Mouse (Mus musculus) intestine, embryonic 15.5 days (tissue): ENCODE measurements at regions not wholly inside any gene's neighbourhood (a gene's known extent, or its start where the extent isn't known, plus 50 kb on each side); places are given as distances from the start of the nearest gene placed in this dataset.

Experiments used
- ATAC-seq: fragments of 200-750 bp; cut with Nextera tagmentation; 2 replicates; pipeline ENCODE4 v1.8.0; 2017; ENCODE audit warnings: moderate TSS enrichment, moderate library complexity
- H3K27ac ChIP-seq: fragments of 300-500 bp; sonication (generic); 2 replicates; pipeline ENCODE4 v1.5.1; 2015; ENCODE audit warnings: mild to moderate bottlenecking, inconsistent platforms
- H3K27me3 ChIP-seq: fragments of 300-500 bp; sonication (generic); replicated peaks from 2 replicates; pipeline ENCODE4 v1.6.1; 2015; ENCODE audit warnings: inconsistent platforms
- H3K36me3 ChIP-seq: fragments of 300-500 bp; sonication (generic); 2 replicates; pipeline ENCODE4 v1.6.1; 2015; ENCODE audit warnings: inconsistent platforms
- H3K4me1 ChIP-seq: fragments of 300-500 bp; sonication (generic); replicated peaks from 2 replicates; pipeline ENCODE4 v1.6.1; 2015; ENCODE audit warnings: inconsistent platforms
- H3K4me2 ChIP-seq: fragments of 300-500 bp; sonication (generic); replicated peaks from 2 replicates; pipeline ENCODE4 v1.6.1; 2015; ENCODE audit warnings: mild to moderate bottlenecking, inconsistent platforms
- H3K4me3 ChIP-seq: fragments of 300-500 bp; sonication (generic); replicated peaks from 2 replicates; pipeline ENCODE4 v1.5.1; 2015; ENCODE audit warnings: inconsistent platforms
- H3K9ac ChIP-seq: fragments of 300-500 bp; sonication (generic); 2 replicates; pipeline ENCODE4 v1.6.1; 2015; ENCODE audit warnings: inconsistent platforms
- H3K9me3 ChIP-seq: fragments of 300-500 bp; sonication (generic); 2 replicates; pipeline ENCODE4 v1.6.1; 2016; ENCODE audit warnings: inconsistent platforms
- WGBS: fragments of 180-500 bp; shearing (Covaris S2); methylation state at CpG from one replicate; pipeline ENCODE4 v1.1.7; 2015; 5-methylcytosine and 5-hydroxymethylcytosine counted together

GRCm38 (mm10) chr10:17518423-17519175 is 204.4 kb upstream of the Cited2 start:
- ATAC-seq: no peak

GRCm38 (mm10) chr10:17522026-17522541 is 200.9 kb upstream of the Cited2 start:
- H3K9ac ChIP-seq: no peak overlapping the region
- no peak overlapping the region for H3K27ac ChIP-seq
- no peaks in the 10 kb centered on the region; the same call in 1 of the 2 replicates for H3K4me1 ChIP-seq
- no peaks in the 10 kb centered on the region for H3K36me3 ChIP-seq
- no peak overlapping the region for H3K4me2 ChIP-seq
- H3K9me3 ChIP-seq: no peaks in the 10 kb centered on the region
- 41% methylated on average over 5 of the region's 5 CpGs for WGBS
- H3K27me3 ChIP-seq: no peaks in the 10 kb centered on the region
- peak; percentile 92 for ATAC-seq
- H3K4me3 ChIP-seq: no peak overlapping the region

More at GRCm38 (mm10) chr10:17518423-17519175, 204.4 kb upstream of the Cited2 start:
- Histone ChIP-seq H3K4me2 (no peak overlapping the region), H3K4me1 (no peaks in the 10 kb centered on the region; the same call in 1 of the 2 replicates), H3K4me3 (no peak overlapping the region), H3K27me3 (no peaks in the 10 kb centered on the region), H3K9ac (no peak overlapping the region), H3K27ac (no peak overlapping the region), H3K9me3 (no peaks in the 10 kb centered on the region), H3K36me3 (no peaks in the 10 kb centered on the region)
- WGBS: 63% methylated on average over 9 of the region's 9 CpGs

GRCm38 (mm10) chr10:17523558-17524328 is 199.3 kb upstream of the Cited2 start:
- H3K4me2 ChIP-seq: no peak overlapping the region
- H3K9ac ChIP-seq: no peak overlapping the region
- H3K9me3 ChIP-seq: no peaks in the 10 kb centered on the region
- no peak overlapping the region for H3K27ac ChIP-seq
- H3K36me3 ChIP-seq: no peaks in the 10 kb centered on the region
- H3K4me1 ChIP-seq: peaks cover 3% of the 10 kb centered on the region; the same call in 1 of the 2 replicates
- no peak for ATAC-seq
- 68% methylated on average over 6 of the region's 6 CpGs for WGBS
- no peak overlapping the region for H3K4me3 ChIP-seq
- H3K27me3 ChIP-seq: no peaks in the 10 kb centered on the region

GRCm38 (mm10) chr10:17527151-17527737 is 195.8 kb upstream of the Cited2 start:
- Histone ChIP-seq H3K27me3 (no peaks in the 10 kb centered on the region), H3K9ac (no peak overlapping the region), H3K4me1 (peaks cover 3% of the 10 kb centered on the region; the same call in 1 of the 2 replicates), H3K9me3 (no peaks in the 10 kb centered on the region), H3K4me2 (no peak overlapping the region), H3K27ac (no peak overlapping the region), H3K4me3 (no peak overlapping the region), H3K36me3 (no peaks in the 10 kb centered on the region)
- no peak for ATAC-seq
- WGBS: 57% methylated on average over 4 of the region's 4 CpGs

GRCm38 (mm10) chr10:17528116-17528515 is 194.9 kb upstream of the Cited2 start:
- H3K27me3 ChIP-seq: no peaks in the 10 kb centered on the region
- H3K36me3 ChIP-seq: no peaks in the 10 kb centered on the region
- 0 out of 2 replicates have a peak, but pooled peaks cover 3% of the 10 kb centered on the region for H3K4me1 ChIP-seq
- no peaks in the 10 kb centered on the region for H3K9me3 ChIP-seq
- no peak overlapping the region for H3K4me3 ChIP-seq
- no peak overlapping the region for H3K9ac ChIP-seq
- ATAC-seq: peak; percentile 83
- WGBS: 52% methylated on average over 2 of the region's 2 CpGs
- H3K27ac ChIP-seq: no peak overlapping the region
- H3K4me2 ChIP-seq: no peak overlapping the region

- peak; percentile 66 for ATAC-seq
- WGBS: 65% methylated on average over 6 of the region's 6 CpGs
- H3K36me3 ChIP-seq: no peaks in the 10 kb centered on the region
- 0 out of 2 replicates have a peak, but pooled peaks cover 3% of the 10 kb centered on the region for H3K4me1 ChIP-seq
- H3K4me2 ChIP-seq: no peak overlapping the region
- H3K4me3 ChIP-seq: no peak overlapping the region
- H3K27ac ChIP-seq: no peak overlapping the region
- no peak overlapping the region for H3K9ac ChIP-seq
- H3K27me3 ChIP-seq: no peaks in the 10 kb centered on the region
- no peaks in the 10 kb centered on the region for H3K9me3 ChIP-seq
Observed at GRCm38 (mm10) chr10:17528846-17529245, 194.2 kb upstream of the Cited2 start.

- Histone ChIP-seq H3K4me3 (no peak overlapping the region), H3K9ac (no peak overlapping the region), H3K27me3 (no peaks in the 10 kb centered on the region), H3K27ac (no peak overlapping the region), H3K36me3 (no peaks in the 10 kb centered on the region), H3K9me3 (no peaks in the 10 kb centered on the region), H3K4me2 (no peak overlapping the region), H3K4me1 (0 out of 2 replicates have a peak, but pooled peaks cover 3% of the 10 kb centered on the region)
- ATAC-seq: no peak
- WGBS: 92% methylated on average over 4 of the region's 4 CpGs
Observed at GRCm38 (mm10) chr10:17529851-17530509, 193.0 kb upstream of the Cited2 start.

GRCm38 (mm10) chr10:17531021-17531420 is 192.0 kb upstream of the Cited2 start:
- no peak overlapping the region for H3K27ac ChIP-seq
- no peak for ATAC-seq
- 71% methylated on average over 3 of the region's 3 CpGs for WGBS
- H3K4me1 ChIP-seq: 0 out of 2 replicates have a peak, but pooled peaks cover 3% of the 10 kb centered on the region
- no peaks in the 10 kb centered on the region for H3K27me3 ChIP-seq
- no peak overlapping the region for H3K4me2 ChIP-seq
- H3K9me3 ChIP-seq: no peaks in the 10 kb centered on the region
- no peak overlapping the region for H3K4me3 ChIP-seq
- H3K36me3 ChIP-seq: no peaks in the 10 kb centered on the region
- no peak overlapping the region for H3K9ac ChIP-seq

GRCm38 (mm10) chr10:17538944-17539533 is 184.0 kb upstream of the Cited2 start:
- Histone ChIP-seq H3K9ac (no peak overlapping the region), H3K27me3 (no peaks in the 10 kb centered on the region), H3K27ac (no peak overlapping the region), H3K36me3 (no peaks in the 10 kb centered on the region), H3K4me2 (no peak overlapping the region), H3K4me1 (no peaks in the 10 kb centered on the region), H3K9me3 (no peaks in the 10 kb centered on the region), H3K4me3 (no peak overlapping the region)
- no peak for ATAC-seq
- 88% methylated on average over 6 of the region's 6 CpGs for WGBS

- 63% methylated on average over 6 of the region's 6 CpGs for WGBS
- Histone ChIP-seq H3K4me2 (no peak overlapping the region), H3K9ac (no peak overlapping the region), H3K4me1 (no peaks in the 10 kb centered on the region), H3K4me3 (no peak overlapping the region), H3K36me3 (no peaks in the 10 kb centered on the region), H3K9me3 (no peaks in the 10 kb centered on the region), H3K27ac (no peak overlapping the region), H3K27me3 (no peaks in the 10 kb centered on the region)
- no peak for ATAC-seq
Observed at GRCm38 (mm10) chr10:17540404-17541375, 182.3 kb upstream of the Cited2 start.
